Mouse (Mus musculus): ENCODE measurements around the gene Rspry1. TPM values are rescaled to one million over a fixed set of nuclear protein-coding genes. Genes with fewer than 3 reads are reported as not detected.

Rspry1 gene
- polyA plus RNA-seq, 1 experiment from 2014 or later, result 36.9 TPM

DNA sequence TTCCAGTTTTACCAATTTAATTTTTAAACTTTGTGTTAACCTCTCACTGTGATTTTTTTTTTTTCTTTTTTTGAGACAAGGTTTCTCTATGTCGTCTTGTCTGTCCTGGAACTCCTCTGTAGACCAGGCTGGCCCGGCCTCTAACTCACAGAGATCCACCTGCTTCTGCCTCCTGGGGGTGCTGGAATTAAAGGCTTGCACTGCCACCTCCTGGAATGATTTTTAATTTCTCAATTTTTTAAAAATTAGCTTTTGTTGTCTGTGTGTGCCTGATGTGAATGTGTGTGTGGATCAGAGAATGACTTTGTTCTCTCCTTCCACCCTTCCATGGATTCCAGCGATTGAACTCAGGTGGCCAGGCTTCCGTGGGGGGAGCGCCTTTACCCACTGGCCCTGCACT lies 5.3 kb downstream of the Rspry1 start:
- H3K9me3 ChIP-seq (replicated peaks), result no peaks in the 10 kb centered on the region
- no peak overlapping the region for H3K27ac ChIP-seq (replicated peaks)
- no peaks in the 10 kb centered on the region for H3K36me3 ChIP-seq
- H3K4me3 ChIP-seq (replicated peaks), result no peak overlapping the region
- ATAC-seq (ENCODE audit: insufficient number of reproducible peaks, low FRiP score, low TSS enrichment, low read depth), result no peak
- no peaks in the 10 kb centered on the region for H3K27me3 ChIP-seq
- H3K9ac ChIP-seq, result no peak overlapping the region
- peaks cover 15% of the 10 kb centered on the region; the same call in 1 of the 2 replicates for H3K4me1 ChIP-seq
- WGBS, result 92% methylated on average over 5 of the region's 5 CpGs
- no peak overlapping the region for H3K4me2 ChIP-seq (replicated peaks)

DNA sequence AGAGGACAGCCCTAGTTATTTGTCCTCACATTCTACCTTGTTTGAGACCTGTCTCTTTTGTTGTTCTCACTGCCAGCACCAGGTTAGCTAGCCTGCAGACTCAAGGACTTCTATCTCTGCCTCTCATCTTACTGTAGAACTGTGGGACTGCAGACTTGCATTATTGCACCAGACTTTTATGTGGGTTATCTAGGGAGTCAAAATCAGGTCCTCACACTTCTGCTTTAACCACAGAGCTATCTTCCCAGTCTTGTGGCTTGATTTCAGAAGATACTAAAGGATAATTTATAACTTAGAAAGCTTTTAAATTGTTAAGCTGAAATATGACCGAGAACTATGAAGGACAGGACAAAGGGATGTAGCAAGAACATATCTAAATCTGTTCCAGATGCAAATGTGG lies 23.1 kb downstream of the Rspry1 start:
- Histone ChIP-seq H3K9me3 (replicated peaks) (no peaks in the 10 kb centered on the region), H3K36me3 (peaks cover 18% of the 10 kb centered on the region), H3K4me3 (replicated peaks) (no peak overlapping the region), H3K27me3 (no peaks in the 10 kb centered on the region), H3K9ac (no peak overlapping the region), H3K4me1 (no peaks in the 10 kb centered on the region), H3K4me2 (replicated peaks) (no peak overlapping the region), H3K27ac (replicated peaks) (no peak overlapping the region)
- 64% methylated on average over 1 of the region's 1 CpGs for WGBS
- no peak for ATAC-seq (ENCODE audit: insufficient number of reproducible peaks, low FRiP score, low TSS enrichment, low read depth)

DNA sequence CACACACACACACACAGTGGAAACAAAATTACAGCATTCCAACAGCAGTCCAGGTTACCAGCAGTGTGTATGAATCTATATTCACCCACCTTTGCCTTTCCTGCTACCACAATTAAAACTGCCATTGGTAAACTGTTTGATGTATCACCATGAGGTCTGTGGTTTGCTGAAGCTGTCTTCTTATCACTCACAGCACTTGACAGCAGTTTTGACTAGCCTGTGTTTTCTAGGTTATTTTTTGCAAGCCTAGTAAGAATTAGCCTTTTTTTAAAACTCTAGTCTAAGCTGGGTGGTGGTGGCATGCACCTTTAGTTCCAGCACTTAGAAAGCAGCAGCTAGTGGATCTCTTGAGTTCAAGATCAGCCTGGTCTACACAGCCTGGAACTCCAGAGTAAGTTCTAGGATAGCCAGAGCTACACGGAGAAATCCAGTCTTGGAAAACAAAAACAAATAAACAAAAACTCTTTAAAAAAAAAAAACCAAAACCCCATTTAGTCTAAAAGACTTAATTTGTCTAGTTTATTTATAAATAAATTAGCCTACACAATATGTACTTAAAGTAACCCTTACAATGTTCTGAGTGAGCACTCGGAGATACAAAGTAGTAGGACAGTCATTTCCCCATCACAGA lies 31.9 kb downstream of the Rspry1 start:
- Histone ChIP-seq H3K36me3 (peaks cover 79% of the 10 kb centered on the region), H3K27me3 (no peaks in the 10 kb centered on the region), H3K9ac (no peak overlapping the region), H3K4me1 (no peaks in the 10 kb centered on the region), H3K9me3 (replicated peaks) (no peaks in the 10 kb centered on the region), H3K27ac (replicated peaks) (no peak overlapping the region), H3K4me2 (replicated peaks) (no peak overlapping the region), H3K4me3 (replicated peaks) (no peak overlapping the region)
- 85% methylated on average over 2 of the region's 2 CpGs for WGBS
- no peak for ATAC-seq (ENCODE audit: insufficient number of reproducible peaks, low FRiP score, low TSS enrichment, low read depth)

DNA sequence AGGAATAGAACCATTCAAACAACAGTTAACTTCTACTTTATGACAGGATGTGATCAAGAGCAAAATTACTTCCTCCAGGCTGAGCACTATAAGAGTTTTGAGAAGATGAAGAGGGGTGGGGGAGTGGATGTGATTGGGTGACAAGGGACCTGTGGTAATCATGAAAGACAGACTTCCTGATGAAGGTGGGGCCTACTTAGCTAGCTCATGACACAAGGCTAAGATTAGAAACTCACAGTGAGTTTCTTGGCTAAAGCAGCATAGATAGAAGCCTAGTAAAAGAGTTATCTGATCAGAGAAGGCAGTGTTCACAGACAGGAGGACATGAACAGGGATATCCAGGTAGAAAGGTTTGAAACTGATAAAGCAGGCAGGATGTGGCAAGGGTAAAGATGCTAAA lies 32.5 kb downstream of the Rspry1 start:
- Histone ChIP-seq H3K27ac (replicated peaks) (no peak overlapping the region), H3K9ac (no peak overlapping the region), H3K27me3 (no peaks in the 10 kb centered on the region), H3K36me3 (peaks cover 83% of the 10 kb centered on the region), H3K4me1 (no peaks in the 10 kb centered on the region), H3K9me3 (replicated peaks) (no peaks in the 10 kb centered on the region), H3K4me3 (replicated peaks) (no peak overlapping the region), H3K4me2 (replicated peaks) (no peak overlapping the region)
- ATAC-seq (ENCODE audit: insufficient number of reproducible peaks, low FRiP score, low TSS enrichment, low read depth), result no peak

DNA sequence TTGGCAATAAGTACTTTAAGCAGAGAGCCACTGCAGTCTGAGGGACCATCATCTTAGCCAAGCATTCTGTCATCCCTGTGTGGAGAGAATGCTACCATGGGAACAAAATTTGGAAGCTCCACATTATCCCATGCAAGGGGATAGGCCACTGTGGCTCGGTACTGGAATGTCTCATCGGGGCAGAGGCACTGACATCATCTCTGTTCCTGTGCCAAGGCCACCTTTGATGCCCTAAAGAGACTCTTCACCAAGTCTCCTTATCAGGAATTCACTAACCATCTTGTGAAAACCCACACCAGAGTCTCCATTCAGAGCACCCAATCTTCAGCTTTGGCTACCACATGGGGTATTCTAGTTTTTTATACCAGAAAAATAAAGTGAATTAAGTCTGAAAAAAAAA lies 39.4 kb downstream of the Rspry1 start:
- 92% methylated on average over 2 of the region's 2 CpGs for WGBS
- no peak overlapping the region for H3K4me3 ChIP-seq (replicated peaks)
- ATAC-seq (ENCODE audit: insufficient number of reproducible peaks, low FRiP score, low TSS enrichment, low read depth), result no peak
- H3K9me3 ChIP-seq (replicated peaks), result no peaks in the 10 kb centered on the region
- H3K27me3 ChIP-seq, result no peaks in the 10 kb centered on the region
- H3K4me2 ChIP-seq (replicated peaks), result no peak overlapping the region
- no peaks in the 10 kb centered on the region for H3K4me1 ChIP-seq
- no peak overlapping the region for H3K27ac ChIP-seq (replicated peaks)
- no peak overlapping the region for H3K9ac ChIP-seq
- peaks cover 75% of the 10 kb centered on the region for H3K36me3 ChIP-seq

DNA sequence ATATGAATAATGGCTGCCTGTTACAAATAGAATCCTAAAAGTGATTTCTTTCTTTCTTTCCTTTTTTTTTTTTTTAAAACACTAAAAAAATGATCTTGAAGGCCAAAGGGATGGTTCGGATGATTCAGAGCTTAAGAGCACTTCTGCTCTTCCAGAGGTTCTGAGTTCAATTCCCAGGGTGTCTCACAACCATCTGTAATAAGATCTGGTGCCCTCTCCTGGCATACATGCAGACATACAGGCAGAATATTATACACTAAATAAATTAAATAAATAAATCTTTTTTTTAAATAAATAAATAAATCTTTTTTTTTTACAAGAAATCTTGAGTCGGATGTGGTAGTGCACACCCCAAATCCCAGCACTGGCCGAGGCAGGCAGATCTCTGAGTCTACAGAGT lies 40.2 kb downstream of the Rspry1 start:
- H3K27me3 ChIP-seq, result no peaks in the 10 kb centered on the region
- WGBS, result 89% methylated on average over 3 of the region's 3 CpGs
- no peaks in the 10 kb centered on the region for H3K9me3 ChIP-seq (replicated peaks)
- no peak for ATAC-seq (ENCODE audit: insufficient number of reproducible peaks, low FRiP score, low TSS enrichment, low read depth)
- H3K27ac ChIP-seq (replicated peaks), result no peak overlapping the region
- H3K36me3 ChIP-seq, result peaks cover 77% of the 10 kb centered on the region
- H3K4me3 ChIP-seq (replicated peaks), result no peak overlapping the region
- no peaks in the 10 kb centered on the region for H3K4me1 ChIP-seq
- H3K9ac ChIP-seq, result no peak overlapping the region
- no peak overlapping the region for H3K4me2 ChIP-seq (replicated peaks)

DNA sequence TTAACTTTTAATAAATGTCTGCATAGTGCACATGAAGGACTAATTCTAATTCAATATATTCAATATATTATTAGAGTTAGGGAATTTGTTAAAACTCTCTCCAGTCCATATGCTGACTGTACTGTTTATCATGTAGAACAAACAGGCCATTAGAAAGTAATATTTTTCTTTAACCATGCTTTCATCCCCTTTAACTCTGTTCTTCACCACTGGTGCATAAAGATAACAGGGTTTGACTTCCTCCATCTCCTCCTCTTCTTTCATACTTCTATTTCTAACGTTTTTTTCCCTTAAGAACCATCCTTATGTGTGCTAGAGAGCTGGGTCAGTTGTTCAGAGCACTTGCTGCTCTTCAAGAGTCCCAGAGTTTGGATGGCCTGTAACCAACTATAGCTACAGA lies 43.5 kb downstream of the Rspry1 start:
- Histone ChIP-seq H3K9ac (no peak overlapping the region), H3K9me3 (replicated peaks) (no peaks in the 10 kb centered on the region), H3K36me3 (peaks cover 69% of the 10 kb centered on the region), H3K4me3 (replicated peaks) (no peak overlapping the region), H3K27ac (replicated peaks) (no peak overlapping the region), H3K4me2 (replicated peaks) (no peak overlapping the region), H3K27me3 (no peaks in the 10 kb centered on the region), H3K4me1 (no peaks in the 10 kb centered on the region)
- WGBS, result 43% methylated on average over 1 of the region's 1 CpGs
- no peak for ATAC-seq (ENCODE audit: insufficient number of reproducible peaks, low FRiP score, low TSS enrichment, low read depth)

DNA sequence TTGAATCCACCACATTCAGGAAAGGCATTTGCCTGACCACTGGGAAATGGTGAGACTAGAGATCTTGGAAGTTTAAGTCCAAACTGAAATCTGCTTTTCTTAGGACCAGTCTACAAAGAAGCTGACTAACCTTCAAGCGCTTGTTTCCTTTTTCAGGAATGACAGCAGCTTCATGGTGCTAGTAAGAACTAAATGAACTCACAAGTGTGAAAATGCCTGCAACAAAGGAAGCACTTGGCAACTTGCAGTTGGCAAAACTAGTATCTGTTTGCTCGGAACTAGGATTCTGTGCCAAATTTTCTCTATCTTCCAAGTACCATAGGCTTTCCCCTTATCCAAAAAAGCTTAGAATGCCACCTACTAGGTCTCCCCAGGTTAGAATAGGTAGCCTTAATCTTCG lies 44.4 kb downstream of the Rspry1 start:
- Histone ChIP-seq H3K9ac (no peak overlapping the region), H3K27ac (replicated peaks) (no peak overlapping the region), H3K4me1 (no peaks in the 10 kb centered on the region), H3K9me3 (replicated peaks) (no peaks in the 10 kb centered on the region), H3K4me3 (replicated peaks) (no peak overlapping the region), H3K27me3 (no peaks in the 10 kb centered on the region), H3K36me3 (peaks cover 63% of the 10 kb centered on the region), H3K4me2 (replicated peaks) (no peak overlapping the region)
- no peak for ATAC-seq (ENCODE audit: insufficient number of reproducible peaks, low FRiP score, low TSS enrichment, low read depth)
- WGBS, result 91% methylated on average over 3 of the region's 3 CpGs

DNA sequence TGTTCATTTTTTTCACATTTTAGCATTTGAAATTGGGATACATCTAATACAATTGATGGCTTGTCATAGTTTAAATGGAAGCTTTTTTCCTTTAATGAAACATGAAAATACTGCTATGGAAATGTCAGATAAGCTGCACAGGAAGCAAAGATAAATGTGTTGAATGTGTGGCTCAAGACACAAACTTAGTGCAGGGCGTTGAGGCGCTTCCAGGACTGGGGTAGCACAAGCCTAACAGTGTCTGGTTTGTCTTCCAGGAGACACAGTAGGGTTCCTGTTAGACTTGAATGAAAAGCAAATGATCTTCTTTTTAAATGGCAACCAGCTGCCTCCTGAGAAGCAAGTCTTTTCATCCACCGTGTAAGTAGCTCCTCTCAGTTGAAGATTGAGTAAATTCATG lies 47.8 kb downstream of the Rspry1 start:
- Histone ChIP-seq H3K4me3 (replicated peaks) (no peak overlapping the region), H3K9me3 (replicated peaks) (no peaks in the 10 kb centered on the region), H3K27ac (replicated peaks) (no peak overlapping the region), H3K36me3 (peaks cover 63% of the 10 kb centered on the region), H3K27me3 (no peaks in the 10 kb centered on the region), H3K4me2 (replicated peaks) (no peak overlapping the region), H3K4me1 (no peaks in the 10 kb centered on the region), H3K9ac (no peak overlapping the region)
- no peak for ATAC-seq (ENCODE audit: insufficient number of reproducible peaks, low FRiP score, low TSS enrichment, low read depth)
- 39% methylated on average over 3 of the region's 3 CpGs for WGBS

DNA sequence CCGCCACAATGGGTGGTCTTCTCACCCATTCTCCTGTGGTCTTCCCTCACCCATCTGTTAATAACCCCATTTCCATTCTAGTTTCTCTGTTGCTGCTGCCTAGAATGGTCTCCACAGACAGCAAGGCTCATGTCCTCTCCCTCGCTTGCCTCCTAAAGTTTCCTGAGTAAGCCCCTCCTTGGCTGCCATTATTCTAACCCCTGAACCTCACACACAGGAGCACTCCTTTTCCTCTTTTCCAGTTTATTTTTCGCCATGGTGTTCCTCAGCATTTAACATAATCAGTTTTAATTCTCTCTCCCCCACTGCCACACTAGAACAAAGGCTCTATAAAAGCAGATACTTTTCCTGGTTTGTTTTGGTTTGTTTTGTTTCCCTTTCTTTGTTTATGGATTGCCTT lies 51.2 kb downstream of the Rspry1 start:
- Histone ChIP-seq H3K4me1 (no peaks in the 10 kb centered on the region), H3K4me2 (replicated peaks) (no peak overlapping the region), H3K9ac (no peak overlapping the region), H3K4me3 (replicated peaks) (no peak overlapping the region), H3K9me3 (replicated peaks) (no peaks in the 10 kb centered on the region), H3K36me3 (peaks cover 66% of the 10 kb centered on the region), H3K27me3 (no peaks in the 10 kb centered on the region), H3K27ac (replicated peaks) (no peak overlapping the region)
- WGBS, result 80% methylated on average over 3 of the region's 3 CpGs
- ATAC-seq (ENCODE audit: insufficient number of reproducible peaks, low FRiP score, low TSS enrichment, low read depth), result no peak

DNA sequence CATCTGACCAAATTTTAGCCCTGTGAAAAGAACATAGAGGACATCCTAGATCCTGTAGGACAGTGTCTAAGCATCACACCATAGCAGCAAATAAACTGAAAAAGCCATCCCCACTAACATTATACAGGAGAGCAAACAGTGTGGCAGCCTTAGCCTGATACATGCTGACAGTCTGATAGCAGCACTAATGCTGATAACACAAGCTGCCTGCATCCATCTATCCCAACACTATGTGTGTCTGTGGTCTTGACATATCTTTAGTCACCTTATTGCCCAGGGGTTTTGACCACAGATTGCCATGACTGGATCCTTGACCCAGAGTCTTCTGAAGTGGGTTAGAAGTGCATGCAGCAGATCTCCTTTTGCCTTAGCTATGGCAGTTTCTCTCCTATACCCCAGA lies 53.3 kb downstream of the Rspry1 start:
- Histone ChIP-seq H3K4me3 (replicated peaks) (no peak overlapping the region), H3K27me3 (no peaks in the 10 kb centered on the region), H3K4me2 (replicated peaks) (no peak overlapping the region), H3K9ac (no peak overlapping the region), H3K9me3 (replicated peaks) (no peaks in the 10 kb centered on the region), H3K4me1 (no peaks in the 10 kb centered on the region), H3K36me3 (peaks cover 60% of the 10 kb centered on the region), H3K27ac (replicated peaks) (no peak overlapping the region)
- ATAC-seq (ENCODE audit: insufficient number of reproducible peaks, low FRiP score, low TSS enrichment, low read depth), result no peak

DNA sequence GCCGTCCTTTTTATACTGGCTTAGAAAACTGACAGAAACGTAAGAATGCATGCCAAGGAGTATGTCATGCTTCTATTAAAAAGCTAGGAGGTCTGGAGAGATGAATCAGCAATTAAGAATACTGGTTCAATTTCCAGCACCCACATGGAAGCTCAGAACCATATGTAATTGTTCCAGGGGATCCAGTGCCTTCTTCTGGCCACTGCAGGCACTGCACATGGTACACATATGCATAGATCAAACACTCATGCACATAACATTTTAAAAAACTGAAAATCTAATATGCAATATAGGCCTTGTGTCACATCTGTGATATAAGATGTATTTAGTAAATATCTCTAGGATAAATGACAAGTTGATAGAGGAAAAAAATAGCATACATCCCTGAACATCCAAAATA lies 56.3 kb downstream of the Rspry1 start:
- H3K4me2 ChIP-seq (replicated peaks), result no peak overlapping the region
- H3K9me3 ChIP-seq (replicated peaks), result no peaks in the 10 kb centered on the region
- WGBS, result 80% methylated on average over 2 of the region's 2 CpGs
- ATAC-seq (ENCODE audit: insufficient number of reproducible peaks, low FRiP score, low TSS enrichment, low read depth), result no peak
- no peak overlapping the region for H3K4me3 ChIP-seq (replicated peaks)
- H3K9ac ChIP-seq, result no peak overlapping the region
- H3K27ac ChIP-seq (replicated peaks), result no peak overlapping the region
- H3K4me1 ChIP-seq, result no peaks in the 10 kb centered on the region
- no peaks in the 10 kb centered on the region for H3K27me3 ChIP-seq
- H3K36me3 ChIP-seq, result peaks cover 49% of the 10 kb centered on the region

All from embryonic facial prominence, embryonic 15.5 days (tissue).